Mouse (Mus musculus): ENCODE results near the gene Plxnb2. TPM values are rescaled to one million over a fixed set of nuclear protein-coding genes. Genes with fewer than 3 reads are reported as not detected.

Gene Plxnb2
- polyA plus RNA-seq, 1 experiment from 2014 or later: 104 TPM

- WGBS: 23% methylated on average over 22 of the region's 22 CpGs
- Histone ChIP-seq H3K4me3 (ENCODE audit: low read depth, low read length) (peak overlapping the region; percentile 20), H3K4me2 (replicated peaks; ENCODE audit: low read depth, low read length) (peak overlapping the region; percentile 43), H3K9ac (ENCODE audit: low read depth, low read length) (0 out of 2 replicates have a peak overlapping the region, but pooled peaks have one; percentile 38), H3K27ac (ENCODE audit: low read depth, low read length) (peak overlapping the region; percentile 27; the same call in 1 of the 2 replicates), H3K36me3 (ENCODE audit: control insufficient read depth, insufficient read depth, low read length) (no peaks in the 10 kb centered on the region), H3K4me1 (replicated peaks; ENCODE audit: control insufficient read depth, insufficient read depth, low read length) (no peaks in the 10 kb centered on the region), H3K9me3 (ENCODE audit: control insufficient read depth, low read length) (no peaks in the 10 kb centered on the region), H3K27me3 (ENCODE audit: control insufficient read depth, insufficient read depth, low read length) (no peaks in the 10 kb centered on the region)
- peak; percentile 95 for DNase-seq (ENCODE audit: low spot score)
- no peak for ATAC-seq (ENCODE audit: low FRiP score)
Observed at GRCm38 (mm10) chr15:89209886-89210761, 29.5 kb upstream of the Plxnb2 start.

GRCm38 (mm10) chr15:89207457-89207856 lies 26.9 kb upstream of the Plxnb2 start:
- 92% methylated on average over 4 of the region's 4 CpGs for WGBS
- Histone ChIP-seq H3K4me1 (replicated peaks; ENCODE audit: control insufficient read depth, insufficient read depth, low read length) (no peaks in the 10 kb centered on the region), H3K36me3 (ENCODE audit: control insufficient read depth, insufficient read depth, low read length) (no peaks in the 10 kb centered on the region), H3K4me2 (replicated peaks; ENCODE audit: low read depth, low read length) (no peak overlapping the region), H3K27me3 (ENCODE audit: control insufficient read depth, insufficient read depth, low read length) (no peaks in the 10 kb centered on the region), H3K4me3 (ENCODE audit: low read depth, low read length) (no peak overlapping the region), H3K9ac (ENCODE audit: low read depth, low read length) (no peak overlapping the region), H3K27ac (ENCODE audit: low read depth, low read length) (no peak overlapping the region), H3K9me3 (ENCODE audit: control insufficient read depth, low read length) (no peaks in the 10 kb centered on the region)
- ATAC-seq (ENCODE audit: low FRiP score): no peak
- no peak for DNase-seq (ENCODE audit: low spot score)

GRCm38 (mm10) chr15:89197056-89197455 lies 16.5 kb upstream of the Plxnb2 start:
- Histone ChIP-seq H3K9me3 (ENCODE audit: control insufficient read depth, low read length) (no peaks in the 10 kb centered on the region), H3K27ac (ENCODE audit: low read depth, low read length) (peak overlapping the region; percentile 93), H3K4me1 (replicated peaks; ENCODE audit: control insufficient read depth, insufficient read depth, low read length) (peaks cover 5% of the 10 kb centered on the region; the same call in 1 of the 2 replicates), H3K4me3 (ENCODE audit: low read depth, low read length) (peak overlapping the region; percentile 77), H3K9ac (ENCODE audit: low read depth, low read length) (peak overlapping the region; percentile 93), H3K36me3 (ENCODE audit: control insufficient read depth, insufficient read depth, low read length) (no peaks in the 10 kb centered on the region), H3K27me3 (ENCODE audit: control insufficient read depth, insufficient read depth, low read length) (no peaks in the 10 kb centered on the region), H3K4me2 (replicated peaks; ENCODE audit: low read depth, low read length) (peak overlapping the region; percentile 64)
- WGBS: 72% methylated on average over 15 of the region's 15 CpGs
- ATAC-seq (ENCODE audit: low FRiP score) (no peak), DNase-seq (ENCODE audit: low spot score) (no peak)

- Histone ChIP-seq H3K27ac (ENCODE audit: low read depth, low read length) (peak within 1 kb of the TSS; percentile 93), H3K27me3 (ENCODE audit: control insufficient read depth, insufficient read depth, low read length) (no peaks in the 10 kb centered on the region), H3K4me1 (replicated peaks; ENCODE audit: control insufficient read depth, insufficient read depth, low read length) (peaks cover 5% of the 10 kb centered on the region; the same call in 1 of the 2 replicates), H3K4me3 (ENCODE audit: low read depth, low read length) (peak within 1 kb of the TSS; percentile 77), H3K9ac (ENCODE audit: low read depth, low read length) (peak within 1 kb of the TSS; percentile 93), H3K36me3 (ENCODE audit: control insufficient read depth, insufficient read depth, low read length) (no peaks in the 10 kb centered on the region), H3K4me2 (replicated peaks; ENCODE audit: low read depth, low read length) (peak within 1 kb of the TSS; percentile 64), H3K9me3 (ENCODE audit: control insufficient read depth, low read length) (no peaks in the 10 kb centered on the region)
- under 1% methylated on average over 33 of the region's 38 CpGs for WGBS
- peak; percentile 98 for DNase-seq (ENCODE audit: low spot score)
- ATAC-seq (ENCODE audit: low FRiP score): peak; percentile 99
Observed at GRCm38 (mm10) chr15:89196313-89196706, 15.7 kb upstream of the Plxnb2 start, which contains the start of gene Dennd6b. Gene Dennd6b (minus strand): TSS chr15:89196496.

- WGBS: 0% methylated on average over 23 of the region's 25 CpGs
- peak overlapping the region; percentile 93 for H3K9ac ChIP-seq (ENCODE audit: low read depth, low read length)
- H3K27ac ChIP-seq (ENCODE audit: low read depth, low read length): peak overlapping the region; percentile 93
Observed at GRCm38 (mm10) chr15:89195690-89196312, 15.2 kb upstream of the Plxnb2 start.

GRCm38 (mm10) chr15:89195261-89195681 lies 14.7 kb upstream of the Plxnb2 start:
- peak overlapping the region; percentile 64 for H3K4me2 ChIP-seq (replicated peaks; ENCODE audit: low read depth, low read length)
- peak overlapping the region; percentile 77 for H3K4me3 ChIP-seq (ENCODE audit: low read depth, low read length)
- 25% methylated on average over 6 of the region's 6 CpGs for WGBS
- peak overlapping the region; percentile 93 for H3K27ac ChIP-seq (ENCODE audit: low read depth, low read length)
- no peaks in the 10 kb centered on the region for H3K9me3 ChIP-seq (ENCODE audit: control insufficient read depth, low read length)
- peaks cover 5% of the 10 kb centered on the region; the same call in 1 of the 2 replicates for H3K4me1 ChIP-seq (replicated peaks; ENCODE audit: control insufficient read depth, insufficient read depth, low read length)
- H3K27me3 ChIP-seq (ENCODE audit: control insufficient read depth, insufficient read depth, low read length): no peaks in the 10 kb centered on the region
- H3K9ac ChIP-seq (ENCODE audit: low read depth, low read length): peak overlapping the region; percentile 93
- H3K36me3 ChIP-seq (ENCODE audit: control insufficient read depth, insufficient read depth, low read length): no peaks in the 10 kb centered on the region
- 0 out of 2 replicates have a peak, but pooled peaks have one; percentile 0 for ATAC-seq (ENCODE audit: low FRiP score)
- DNase-seq (ENCODE audit: low spot score): peak; percentile 56

More at GRCm38 (mm10) chr15:89195690-89196312, 15.2 kb upstream of the Plxnb2 start:
- DNase-seq (ENCODE audit: low spot score) (peak; percentile 89), ATAC-seq (ENCODE audit: low FRiP score) (peak; percentile 93)
- H3K4me3 ChIP-seq (ENCODE audit: low read depth, low read length): peak overlapping the region; percentile 77
- H3K4me2 ChIP-seq (replicated peaks; ENCODE audit: low read depth, low read length): peak overlapping the region; percentile 64
- H3K27me3 ChIP-seq (ENCODE audit: control insufficient read depth, insufficient read depth, low read length): no peaks in the 10 kb centered on the region
- H3K9me3 ChIP-seq (ENCODE audit: control insufficient read depth, low read length): no peaks in the 10 kb centered on the region
- no peaks in the 10 kb centered on the region for H3K36me3 ChIP-seq (ENCODE audit: control insufficient read depth, insufficient read depth, low read length)
- peaks cover 5% of the 10 kb centered on the region; the same call in 1 of the 2 replicates for H3K4me1 ChIP-seq (replicated peaks; ENCODE audit: control insufficient read depth, insufficient read depth, low read length)

DNA sequence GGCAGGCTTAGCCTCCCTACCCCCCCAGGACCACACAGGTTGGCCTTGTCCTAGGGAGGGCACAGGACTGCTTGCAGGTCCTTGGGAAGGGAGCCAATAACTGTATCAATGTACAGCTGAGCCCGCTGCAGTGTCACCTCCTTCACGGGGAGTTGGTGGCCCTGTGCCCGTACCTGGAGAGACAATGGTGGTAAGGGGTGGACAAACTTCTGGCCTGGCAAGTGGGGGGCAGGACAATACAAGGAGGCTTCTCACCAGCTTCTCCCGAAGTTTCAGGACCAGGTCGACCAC lies 4.3 kb upstream of the Plxnb2 start:
- DNase-seq (ENCODE audit: low spot score): no peak
- H3K9ac ChIP-seq (ENCODE audit: low read depth, low read length): no peak overlapping the region
- WGBS: 86% methylated on average over 5 of the region's 5 CpGs
- H3K27ac ChIP-seq (ENCODE audit: low read depth, low read length): no peak overlapping the region
- peaks cover 4% of the 10 kb centered on the region; the same call in 1 of the 2 replicates for H3K4me1 ChIP-seq (replicated peaks; ENCODE audit: control insufficient read depth, insufficient read depth, low read length)
- no peaks in the 10 kb centered on the region for H3K36me3 ChIP-seq (ENCODE audit: control insufficient read depth, insufficient read depth, low read length)
- no peaks in the 10 kb centered on the region for H3K9me3 ChIP-seq (ENCODE audit: control insufficient read depth, low read length)
- no peaks in the 10 kb centered on the region for H3K27me3 ChIP-seq (ENCODE audit: control insufficient read depth, insufficient read depth, low read length)
- H3K4me2 ChIP-seq (replicated peaks; ENCODE audit: low read depth, low read length): no peak overlapping the region
- ATAC-seq (ENCODE audit: low FRiP score): no peak
- H3K4me3 ChIP-seq (ENCODE audit: low read depth, low read length): no peak overlapping the region

- Histone ChIP-seq H3K27me3 (ENCODE audit: control insufficient read depth, insufficient read depth, low read length) (no peaks in the 10 kb centered on the region), H3K27ac (ENCODE audit: low read depth, low read length) (no peak overlapping the region), H3K4me1 (replicated peaks; ENCODE audit: control insufficient read depth, insufficient read depth, low read length) (peaks cover 4% of the 10 kb centered on the region; the same call in 1 of the 2 replicates), H3K4me2 (replicated peaks; ENCODE audit: low read depth, low read length) (no peak overlapping the region), H3K9ac (ENCODE audit: low read depth, low read length) (no peak overlapping the region), H3K36me3 (ENCODE audit: control insufficient read depth, insufficient read depth, low read length) (no peaks in the 10 kb centered on the region), H3K4me3 (ENCODE audit: low read depth, low read length) (no peak overlapping the region), H3K9me3 (ENCODE audit: control insufficient read depth, low read length) (no peaks in the 10 kb centered on the region)
- no peak for DNase-seq (ENCODE audit: low spot score)
- WGBS: 46% methylated on average over 5 of the region's 5 CpGs
- ATAC-seq (ENCODE audit: low FRiP score): no peak
Observed at GRCm38 (mm10) chr15:89184141-89184936, 3.8 kb upstream of the Plxnb2 start.
